Mouse (Mus musculus) CD4-positive helper T cell, adult 2 months (primary cell): ENCODE data around the gene Olfr1277.

Source experiments
- DNase-seq: peaks from one replicate; pipeline ENCODE4 v3.0.0-alpha.2; 2012; ENCODE audit warnings: low read depth, missing footprints, low spot score

Gene Olfr1277

GRCm38 (mm10) chr2:111274006-111274405 is at the start of gene Olfr1277:
Olfr1277 (minus strand) TSS chr2:111274106.
- no peak for DNase-seq

GRCm38 (mm10) chr2:111313717-111314116 is 39.8 kb upstream of the Olfr1277 start, which contains the start of gene Olfr1280:
Olfr1280 (plus strand) TSS chr2:111314017.
- DNase-seq = no peak

- DNase-seq = no peak
These were observed 26.5 kb upstream of the Olfr1277 start, which contains the start of gene Olfr1279 for GRCm38 (mm10) chr2:111300374-111300773. Olfr1279 (plus strand) TSS chr2:111300635.

GRCm38 (mm10) chr2:111298541-111298940 is 24.6 kb upstream of the Olfr1277 start:
- DNase-seq = no peak

GRCm38 (mm10) chr2:111289836-111290235 is 15.9 kb upstream of the Olfr1277 start, which contains the start of gene Olfr1278:
Olfr1278 (plus strand) TSS chr2:111290136.
- no peak for DNase-seq

- no peak for DNase-seq
These were observed 19.7 kb downstream of the Olfr1277 start, which contains the start of gene Olfr1276 for GRCm38 (mm10) chr2:111254216-111254615. Olfr1276 (plus strand) TSS chr2:111254516.

- no peak for DNase-seq
These were observed 38.7 kb downstream of the Olfr1277 start, which contains the start of gene Olfr1275 for GRCm38 (mm10) chr2:111235186-111235585. Olfr1275 (minus strand) TSS chr2:111235286.

- no peak for DNase-seq
These were observed 44.4 kb downstream of the Olfr1277 start, which contains the start of gene 4930430A15Rik for GRCm38 (mm10) chr2:111229502-111229901. 4930430A15Rik (minus strand) TSS chr2:111229602.
